Mouse (Mus musculus): ENCODE data around the gene Irf6.
A peak's percentile ranks its signal among the peaks of the same experiment; 100 is the strongest.

Irf6 gene

DNA sequence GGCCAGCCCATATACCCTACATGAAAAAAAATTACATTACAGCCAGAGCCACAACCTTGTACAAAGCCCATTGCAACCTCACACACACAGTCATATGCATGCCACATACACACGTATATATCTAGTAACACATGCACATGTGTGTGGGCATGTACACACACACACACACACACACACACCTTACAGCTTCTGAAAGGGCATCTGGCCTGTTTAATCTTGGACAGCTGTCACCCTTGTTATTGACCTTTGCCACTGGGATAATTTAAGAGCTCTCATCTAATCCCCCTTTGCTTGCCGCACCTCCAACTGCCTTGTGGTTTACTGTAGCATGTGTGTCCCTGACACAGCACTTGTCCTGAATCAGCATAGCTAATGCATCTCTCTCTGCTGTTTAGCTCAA lies 50.9 kb downstream of the Irf6 start:
- no peak for DNase-seq

DNA sequence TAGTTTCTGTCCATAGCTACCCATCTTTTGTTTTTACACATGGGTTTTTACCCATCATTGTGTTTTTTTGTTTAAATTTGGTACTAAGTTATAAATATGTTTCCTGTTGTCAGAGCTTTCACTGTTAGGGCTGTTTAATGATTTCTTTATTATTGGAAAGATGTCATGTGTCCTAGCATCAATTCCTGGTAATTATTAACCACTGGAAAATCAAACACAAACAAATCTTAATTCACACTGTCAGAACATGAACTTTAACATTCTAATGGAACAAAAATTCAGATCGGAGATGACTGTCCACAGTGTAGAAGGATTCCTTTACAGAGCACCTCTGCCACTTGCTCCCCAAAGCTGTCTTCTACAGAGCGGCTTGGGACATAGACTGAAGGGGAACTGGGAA lies 52.5 kb downstream of the Irf6 start:
- no peak for DNase-seq

DNA sequence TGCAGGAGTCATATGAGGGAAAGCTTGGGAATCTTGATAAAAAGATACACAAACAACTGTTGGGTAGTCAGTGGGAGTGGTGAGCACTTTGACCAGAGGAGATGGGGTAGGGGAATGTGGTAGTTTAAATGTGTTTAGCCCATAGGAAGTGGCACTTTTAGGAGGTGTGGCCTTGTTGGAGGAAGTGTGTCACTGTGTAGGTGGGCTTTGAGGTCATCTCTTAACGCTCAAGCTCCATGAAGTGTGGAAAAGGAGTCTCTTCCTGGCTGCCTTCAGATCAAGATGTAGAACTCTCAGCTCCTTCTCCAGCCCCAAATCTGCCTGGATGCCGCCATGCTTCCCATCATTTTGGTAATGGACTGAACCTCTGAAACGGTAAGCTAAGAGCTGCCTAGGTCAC lies 54.6 kb downstream of the Irf6 start, which contains the start of gene Lamb3:
Gene Lamb3 (plus strand): TSS at position 197 of the 400 bp plus-strand sequence.
- no peak for DNase-seq

DNA sequence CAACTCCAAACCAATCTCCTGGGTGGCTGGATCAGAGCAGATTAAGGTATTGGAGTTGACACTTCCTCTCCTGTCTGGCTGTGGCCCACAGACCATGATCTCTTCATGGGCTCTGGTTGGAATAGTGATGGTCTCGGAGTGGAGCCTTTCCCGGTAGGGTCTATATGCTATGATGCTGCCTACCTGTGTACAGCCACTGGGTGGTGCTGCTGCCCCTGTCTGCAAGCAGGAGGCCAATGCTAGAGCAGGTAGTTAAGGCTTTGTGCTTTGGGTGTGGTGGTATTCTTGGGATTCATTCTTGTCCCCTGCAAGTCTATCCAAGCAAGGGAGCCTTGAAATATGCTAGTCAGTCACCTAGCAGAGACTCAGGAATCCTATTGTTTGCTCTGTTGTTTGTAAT lies 55.3 kb downstream of the Irf6 start:
- DNase-seq: peak; percentile 80

DNA sequence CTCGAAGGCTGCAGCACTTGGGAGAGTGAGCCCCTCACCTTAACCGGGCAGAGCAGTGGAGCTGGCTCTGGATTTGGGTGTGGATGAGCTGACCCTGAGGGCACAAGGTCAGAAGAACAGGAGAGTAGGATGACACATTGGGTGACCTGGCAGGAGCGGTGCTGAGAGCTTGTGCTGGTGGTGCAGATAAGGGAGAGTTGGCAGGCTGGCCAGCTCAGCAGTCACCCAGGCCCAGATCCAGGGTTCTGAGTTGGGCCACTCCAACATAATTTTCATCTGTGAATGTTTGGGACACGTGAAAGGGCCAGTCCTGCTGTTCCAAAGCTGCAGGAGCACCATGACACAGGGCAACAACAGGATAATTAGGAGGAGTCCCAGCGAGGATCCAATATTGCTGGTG lies 58.5 kb downstream of the Irf6 start:
- no peak for DNase-seq

DNA sequence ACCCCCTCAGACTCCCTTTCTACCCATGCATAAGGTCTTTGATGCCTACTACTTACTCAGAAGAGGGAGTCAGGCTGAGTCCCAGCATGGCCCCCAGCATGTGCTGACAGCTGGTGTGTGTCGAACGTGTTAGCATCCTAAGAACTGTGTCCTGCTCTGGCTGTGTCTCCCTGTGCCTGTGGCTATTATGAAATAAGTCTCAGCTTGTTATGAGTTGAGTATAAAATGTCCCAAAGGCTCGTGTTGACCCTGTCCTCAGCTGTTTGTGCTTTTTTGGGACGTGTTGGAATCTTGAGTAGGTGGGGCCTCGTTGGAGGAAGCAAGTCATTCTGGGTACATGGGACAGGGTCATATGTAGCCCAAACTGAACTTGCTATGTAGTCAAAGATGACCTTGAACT lies 61.1 kb downstream of the Irf6 start:
- no peak for DNase-seq

DNA sequence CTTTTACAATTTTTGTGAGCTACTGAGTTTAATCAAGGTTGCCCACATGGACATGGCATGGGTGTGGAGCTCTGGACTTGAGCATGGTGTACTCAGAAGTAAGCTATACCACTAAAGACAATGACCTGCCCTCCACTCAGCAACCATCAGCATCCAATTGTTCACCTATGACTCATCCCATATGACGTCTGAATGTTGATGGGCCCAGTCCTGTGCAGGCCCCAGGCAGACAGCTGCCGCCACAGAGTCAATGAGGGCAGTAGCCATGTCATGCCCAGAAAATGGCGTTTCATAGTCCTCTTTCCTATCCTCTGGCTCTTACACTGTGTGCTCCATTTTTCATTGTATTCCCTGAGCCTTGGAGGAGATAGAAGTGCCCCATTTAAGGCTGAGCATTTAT lies 63.1 kb downstream of the Irf6 start:
- no peak for DNase-seq

DNA sequence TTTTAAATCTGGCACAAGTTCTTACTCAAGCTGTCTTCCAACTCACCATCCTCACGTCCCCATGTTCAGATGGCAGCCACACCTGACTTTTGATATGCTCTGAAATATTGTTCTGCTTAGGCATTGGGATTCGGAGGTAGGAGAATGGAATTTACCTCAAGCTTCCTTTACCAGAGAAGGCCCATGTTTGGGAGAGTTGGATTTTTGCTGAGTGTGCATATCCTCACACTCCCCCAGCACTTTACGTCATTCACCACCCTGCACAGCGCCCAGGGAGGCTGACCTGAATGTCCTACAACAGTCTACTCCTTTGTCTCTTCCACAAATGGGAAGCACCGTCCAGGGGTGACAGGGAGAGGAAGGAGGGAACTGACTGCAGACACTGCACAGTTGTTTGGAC lies 67.5 kb downstream of the Irf6 start:
- no peak for DNase-seq

Data from thymus, postnatal 25 days (tissue).